11 mouse cellular contexts compared by ENCODE assay signal in the genomic region with DNA sequence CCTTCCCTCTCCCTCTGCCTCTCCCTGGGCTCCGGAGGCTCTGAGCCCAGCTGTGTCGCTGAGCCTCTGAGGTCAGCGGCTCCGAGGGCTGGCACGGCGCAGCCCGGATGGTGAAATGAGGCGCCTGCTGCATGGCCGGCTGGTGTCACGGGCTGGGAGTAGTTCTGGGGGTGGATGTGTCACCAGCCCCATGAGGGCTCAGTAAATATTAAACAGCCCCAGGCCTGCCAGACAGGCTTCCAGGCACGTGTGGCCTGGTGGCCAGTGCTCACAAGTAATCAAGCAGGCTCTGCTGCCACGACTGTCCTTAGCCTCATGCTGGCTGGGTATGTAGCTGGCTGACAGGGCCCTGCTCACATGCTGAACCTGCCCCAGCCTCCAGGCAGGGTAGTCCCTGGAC. TPM values are rescaled to one million over a fixed set of nuclear protein-coding genes. Genes with fewer than 3 reads are reported as not detected.
A peak's percentile ranks its signal among the peaks of the same experiment; 100 is the strongest.
DNase-seq lines count a peak whose midpoint lies in the region; ATAC-seq and TF ChIP-seq lines count a peak whose summit lies in the region.
"Had no signal": no experiment of that assay in that cellular context is flagged by ENCODE, and none has a peak within 500 bp of the region (broad histone marks: within the 10 kb centered on the region; RNA-seq: fewer than 3 reads in every experiment).

No protein-coding gene starts in this region.

- no peak for DNase-seq in liver, embryonic 11.5 days (ENCODE audit: low spot score)
- DNase-seq in Patski (ENCODE audit: low read depth, low spot score) = peak; percentile 49
- peak; percentile 73 for DNase-seq in kidney, adult 18-20 months
- no peak for DNase-seq in left cerebral cortex, adult 2 months (ENCODE audit: extremely low spot score in 1 of 2, low spot score in 2 of 2)
- DNase-seq in ovary, adult 18-20 months (ENCODE audit: low spot score) = no peak
- DNase-seq: embryo, embryonic 11 days had no signal

- no peak overlapping the region for H3K4me3 ChIP-seq in liver, embryonic 12.5 days
- no peak overlapping the region for H3K4me3 ChIP-seq in liver, embryonic 11.5 days (ENCODE audit: low read depth, low read length)
- no peak overlapping the region for H3K4me3 ChIP-seq in liver, embryonic 16.5 days (ENCODE audit: low read depth, low read length)
- H3K4me3 ChIP-seq in left cerebral cortex, adult 2 months = no peak overlapping the region

- peaks cover 8% of the 10 kb centered on the region for H3K36me3 ChIP-seq in liver, embryonic 12.5 days
- no peaks in the 10 kb centered on the region for H3K36me3 ChIP-seq in liver, embryonic 11.5 days (ENCODE audit: control insufficient read depth, insufficient read depth, low read length)
- H3K36me3 ChIP-seq in liver, embryonic 16.5 days (ENCODE audit: control insufficient read depth, insufficient read depth) = no peaks in the 10 kb centered on the region

- no peak overlapping the region for H3K4me2 ChIP-seq in liver, embryonic 12.5 days
- no peak overlapping the region for H3K4me2 ChIP-seq in liver, embryonic 11.5 days
- no peak overlapping the region for H3K4me2 ChIP-seq in liver, embryonic 16.5 days (ENCODE audit: low read depth, low read length)

- WGBS in liver, embryonic 12.5 days (ENCODE audit: insufficient replicate concordance) = 62% methylated on average over 12 of the region's 12 CpGs
- 65% methylated on average over 12 of the region's 12 CpGs for WGBS in liver, embryonic 11.5 days
- WGBS in liver, embryonic 16.5 days (ENCODE audit: insufficient replicate concordance) = 56% methylated on average over 12 of the region's 12 CpGs

- CTCF ChIA-PET in Patski (lab: Charles Lee) = interaction anchor here (1.1 to 1.3 kb wide), 2 partner anchors 9 to 88 kb away, joined by 3 to 4 read pairs; no protein-coding TSS in a partner anchor

- no peak for TF ChIP-seq CTCF in Patski (IDR thresholded peaks at IDR 0.05)
- TF ChIP-seq CTCF in left cerebral cortex, adult 2 months (IDR thresholded peaks at IDR 0.05) = no peak

- no peaks in the 10 kb centered on the region for H3K27me3 ChIP-seq in liver, embryonic 12.5 days (replicated peaks)
- no peaks in the 10 kb centered on the region for H3K27me3 ChIP-seq in liver, embryonic 11.5 days (replicated peaks; ENCODE audit: control insufficient read depth, insufficient read depth, low read length)
- H3K27me3 ChIP-seq in Patski = no peaks in the 10 kb centered on the region
- H3K27me3 ChIP-seq in liver, embryonic 16.5 days (ENCODE audit: control insufficient read depth, insufficient read depth, low read depth, low read length) = no peaks in the 10 kb centered on the region

- H3K27ac ChIP-seq in liver, embryonic 12.5 days = no peak overlapping the region
- H3K27ac ChIP-seq in liver, embryonic 11.5 days (ENCODE audit: low read depth, low read length) = no peak overlapping the region
- no peak overlapping the region for H3K27ac ChIP-seq in liver, embryonic 16.5 days (ENCODE audit: low read length)
- H3K27ac ChIP-seq in left cerebral cortex, adult 2 months = no peak overlapping the region

- 0 out of 2 replicates have a peak, but pooled peaks have one; percentile 6 for ATAC-seq in liver, embryonic 12.5 days
- ATAC-seq in liver, embryonic 11.5 days (replicated peaks; ENCODE audit: low FRiP score) = no peak
- ATAC-seq in Patski = peak; percentile 68
- ATAC-seq in liver, embryonic 16.5 days (ENCODE audit: low read depth) = peak; percentile 66
- ATAC-seq in megakaryocyte progenitor cell, adult 5-6 weeks (replicated peaks; ENCODE audit: poor library complexity) = no peak

- peaks cover 25% of the 10 kb centered on the region for H3K4me1 ChIP-seq in liver, embryonic 12.5 days
- H3K4me1 ChIP-seq in liver, embryonic 11.5 days (replicated peaks; ENCODE audit: control insufficient read depth, insufficient read depth, low read length) = peaks cover 7% of the 10 kb centered on the region; the same call in 1 of the 2 replicates
- H3K4me1 ChIP-seq in liver, embryonic 16.5 days (ENCODE audit: control insufficient read depth, low read depth, low read length) = peaks cover 5% of the 10 kb centered on the region

- in situ Hi-C loops in Patski (cut with MboI; ENCODE audit: low pct_unique_long_range_greater_than_20kb) = no loop called here

- no peak overlapping the region for H3K9ac ChIP-seq in liver, embryonic 12.5 days
- no peak overlapping the region for H3K9ac ChIP-seq in liver, embryonic 11.5 days (ENCODE audit: low read depth, low read length)
- H3K9ac ChIP-seq in liver, embryonic 16.5 days (ENCODE audit: low read depth, low read length) = no peak overlapping the region

- intact Hi-C loops in left cerebral cortex, adult 2 months (cut with DNase I) = loop anchor here (5.0 kb wide), 1 partner anchor 96 kb away; no protein-coding TSS in a partner anchor

- POLR2A ChIA-PET in Patski (lab: Charles Lee) = no interaction called here

- H3K9me3 ChIP-seq in liver, embryonic 12.5 days (replicated peaks) = no peaks in the 10 kb centered on the region
- H3K9me3 ChIP-seq in liver, embryonic 11.5 days (ENCODE audit: control insufficient read depth, low read length) = peaks cover 3% of the 10 kb centered on the region; the same call in 1 of the 2 replicates
- no peaks in the 10 kb centered on the region for H3K9me3 ChIP-seq in liver, embryonic 16.5 days (replicated peaks; ENCODE audit: control insufficient read depth, low read length)

RNA-seq across cellular contexts. Expression of gene Ripor3, which starts 7.0 kb away (rescaled TPM):
- polyA plus RNA-seq in liver, embryonic 12.5 days (2016; fragmentation: Nextera tagmentation; extraction: Ambion mirVana) = 2.4 and 2.9 TPM in 2 replicates
- polyA plus RNA-seq in liver, embryonic 11.5 days (2014; fragmentation: Nextera tagmentation; extraction: Ambion mirVana) = 3.1 and 3.6 TPM in 2 replicates
- polyA plus RNA-seq in Patski (2021) = 0.39 TPM
- 0.81 and 1.2 TPM in 2 replicates for polyA plus RNA-seq in liver, embryonic 16.5 days (2015; fragmentation: Nextera tagmentation; extraction: Ambion mirVana)
- not detected in 2 replicates for total RNA-seq in megakaryocyte progenitor cell, adult 5-6 weeks (2015)
- total RNA-seq in megakaryocyte progenitor cell, adult 5-6 weeks (2017) = not detected in 2 replicates
- under 1 TPM; 0.21 to 0.61 TPM for total RNA-seq in left cerebral cortex, adult 2 months (2021)
- total RNA-seq: hematopoietic stem cell, adult 5-6 weeks; MEL had no signal

Comparison
In these comparisons a context has a peak if more than half of its experiments do, and no peak if none do; other contexts are left out.
1. ATAC-seq: peak in liver, embryonic 12.5 days (single experiment), Patski (single experiment) and liver, embryonic 16.5 days (single experiment); none in liver, embryonic 11.5 days (single experiment) and megakaryocyte progenitor cell, adult 5-6 weeks (single experiment).
2. DNase-seq: peak in Patski (single experiment) and kidney, adult 18-20 months (single experiment); none in liver, embryonic 11.5 days (single experiment), left cerebral cortex, adult 2 months (0 of 2) and ovary, adult 18-20 months (single experiment).